Mouse (Mus musculus) retina, adult 2 months (tissue): ENCODE measurements around the gene Nfatc2.

Experiments used
- DNase-seq: peaks from one replicate; pipeline ENCODE4 v3.0.0-alpha.2; 2012; ENCODE audit warnings: low read depth, low spot score

The Nfatc2 gene

GRCm38 (mm10) chr2:168532061-168532833, 69.2 kb downstream of the Nfatc2 start:
- DNase-seq, result no peak

DNA sequence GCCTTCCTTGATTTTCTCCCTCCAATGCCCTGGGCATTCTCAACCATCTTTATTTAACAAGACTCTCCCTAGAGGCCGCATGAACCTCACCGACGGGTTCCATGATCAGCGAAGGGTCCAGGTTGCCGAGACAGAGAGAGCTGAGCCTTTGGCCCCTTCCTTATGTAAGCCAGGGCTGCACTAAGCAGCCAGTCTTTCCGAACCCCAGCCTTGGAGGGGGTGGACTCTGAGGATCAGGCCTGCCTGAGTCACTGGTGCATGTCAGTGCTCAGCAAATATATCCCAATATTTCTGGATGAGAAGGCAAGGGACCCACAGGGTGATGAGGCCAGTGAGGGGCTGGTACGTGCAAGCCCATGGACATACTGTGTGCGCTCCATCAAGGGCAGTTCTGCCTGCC, 72.9 kb downstream of the Nfatc2 start:
- DNase-seq, result no peak

- DNase-seq, result no peak
Observed at GRCm38 (mm10) chr2:168527430-168527792, 74.0 kb downstream of the Nfatc2 start.

DNA sequence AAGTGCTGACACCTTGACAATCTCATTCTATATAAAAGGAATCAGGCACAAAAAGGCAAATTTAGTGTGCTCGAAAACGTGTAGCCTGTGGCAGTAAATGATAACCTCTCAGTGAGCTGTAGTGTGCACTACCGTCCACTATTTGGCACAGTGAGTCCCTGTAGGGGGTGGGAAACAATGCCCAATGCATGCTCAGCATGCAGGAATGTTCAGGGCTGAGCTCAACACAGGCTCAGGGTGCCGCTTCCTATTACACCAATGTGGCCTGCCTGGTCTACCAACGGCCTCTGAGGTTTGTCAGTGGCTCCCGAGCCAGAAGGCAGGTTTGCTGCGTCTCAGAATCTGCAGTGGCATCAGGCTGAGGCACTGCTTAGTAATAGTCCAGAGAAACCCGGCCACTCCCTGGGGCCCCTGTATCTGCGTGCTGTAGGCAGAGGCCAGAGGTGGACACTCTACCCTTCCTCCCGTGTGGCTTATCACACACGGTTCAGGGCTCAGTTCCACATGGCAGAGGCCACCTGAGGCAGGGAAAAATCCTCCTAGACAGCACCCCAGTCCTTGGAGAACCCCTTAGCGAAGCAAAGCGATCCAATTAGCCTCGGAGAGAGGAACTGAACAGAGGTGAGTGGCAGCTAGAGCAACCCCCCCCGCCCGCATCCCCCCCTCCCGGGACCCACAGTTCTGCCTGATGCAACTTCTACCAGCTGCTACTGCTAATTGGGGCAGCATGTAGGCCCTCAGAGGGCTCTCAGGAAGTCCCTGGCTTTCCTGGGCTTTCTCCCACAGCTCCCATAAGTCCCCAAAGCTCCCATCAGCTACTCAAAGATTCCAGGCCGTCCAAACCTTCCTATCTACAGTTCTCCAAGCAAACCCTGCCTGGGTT, 74.7 kb downstream of the Nfatc2 start:
- DNase-seq, result no peak

- no peak for DNase-seq
Observed at GRCm38 (mm10) chr2:168525391-168526154, 75.9 kb downstream of the Nfatc2 start.

DNA sequence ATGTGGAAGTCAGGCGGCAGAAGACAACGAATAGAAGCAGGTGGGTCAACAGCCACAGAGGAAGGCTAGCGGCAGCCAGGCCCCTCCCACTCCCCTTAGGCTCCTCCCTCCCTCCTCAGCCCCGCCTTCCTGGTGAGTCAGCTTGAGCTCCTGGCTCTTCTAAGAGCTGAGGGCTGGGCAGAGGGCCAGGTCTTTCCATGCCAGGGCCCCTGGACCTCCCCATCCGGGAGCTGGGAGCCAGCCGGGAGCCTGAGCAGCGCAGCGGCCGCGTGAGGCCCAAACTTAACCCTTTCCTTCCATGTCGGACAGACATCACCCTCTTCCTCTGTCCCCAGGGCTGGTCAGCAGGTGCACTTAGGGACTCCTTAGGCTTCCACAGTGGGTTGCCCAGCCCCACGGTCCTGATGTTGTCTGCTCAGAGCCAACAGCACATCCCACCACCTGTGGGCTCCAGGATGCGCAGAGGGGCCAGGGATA, 76.5 kb downstream of the Nfatc2 start:
- DNase-seq, result peak; percentile 25

DNA sequence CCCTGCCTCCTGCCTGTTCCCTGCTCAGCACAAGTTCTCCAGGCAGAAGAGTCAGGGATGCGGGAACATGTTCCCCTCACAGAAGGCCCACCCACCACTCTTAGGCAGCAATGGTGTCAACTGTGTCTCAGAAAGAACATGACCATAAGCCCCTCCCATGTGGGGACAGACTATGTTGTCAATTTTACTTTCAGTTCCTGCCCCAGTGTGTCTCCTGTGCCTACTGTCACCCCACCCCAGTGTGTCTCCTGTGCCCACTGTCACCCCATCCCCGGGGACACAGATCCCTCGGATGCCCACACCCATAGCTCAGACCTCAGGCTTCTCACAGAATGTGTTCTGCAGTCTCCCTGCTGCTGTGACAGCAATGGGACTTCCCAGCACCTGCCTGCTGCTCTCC, 79.2 kb downstream of the Nfatc2 start:
- DNase-seq, result no peak

- no peak for DNase-seq
Observed at GRCm38 (mm10) chr2:168520771-168521170, 80.7 kb downstream of the Nfatc2 start.

GRCm38 (mm10) chr2:168519589-168519988, 81.9 kb downstream of the Nfatc2 start:
- DNase-seq, result no peak

GRCm38 (mm10) chr2:168518256-168518659, 83.2 kb downstream of the Nfatc2 start:
- DNase-seq, result no peak

DNA sequence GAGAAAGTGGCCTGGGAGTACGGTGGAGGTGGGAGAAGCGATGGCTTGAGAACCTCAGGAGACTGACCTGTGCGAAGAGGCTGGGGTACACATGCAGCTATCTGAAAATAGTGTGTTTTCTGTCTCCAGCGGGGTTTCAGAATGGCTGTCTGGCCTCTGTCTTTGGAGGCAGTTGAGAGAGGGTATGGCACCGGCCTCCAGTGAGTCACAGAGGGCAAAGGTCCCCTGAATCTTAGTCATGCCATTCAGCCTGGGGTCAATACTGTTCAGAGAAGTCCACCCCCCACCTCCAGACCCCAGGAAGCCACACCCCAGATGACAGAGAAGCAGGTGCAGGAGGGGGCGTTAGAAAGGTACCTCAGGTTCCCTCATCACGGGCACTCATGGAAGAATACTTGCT, 83.7 kb downstream of the Nfatc2 start:
- no peak for DNase-seq

GRCm38 (mm10) chr2:168516717-168517116, 84.7 kb downstream of the Nfatc2 start:
- no peak for DNase-seq

DNA sequence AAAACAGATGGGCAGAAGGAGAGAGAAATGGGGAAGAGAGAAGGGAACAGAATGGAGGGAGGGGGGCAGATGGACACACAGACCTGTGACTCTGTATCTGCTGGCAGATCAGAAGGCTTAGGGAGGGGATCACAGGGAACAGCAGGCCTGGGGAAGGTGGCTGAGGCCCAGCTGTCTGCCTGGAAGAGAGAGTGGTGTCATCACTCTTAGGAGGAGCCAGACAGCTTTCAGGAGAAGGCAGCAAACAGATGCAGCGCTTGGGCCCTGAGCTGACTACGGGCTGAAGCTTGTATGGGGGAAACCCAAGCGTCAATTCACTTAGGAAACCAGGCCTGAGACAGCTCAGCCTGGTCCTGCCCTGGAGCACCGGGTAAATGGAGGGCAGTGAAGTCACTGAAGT, 86.0 kb downstream of the Nfatc2 start:
- no peak for DNase-seq

DNA sequence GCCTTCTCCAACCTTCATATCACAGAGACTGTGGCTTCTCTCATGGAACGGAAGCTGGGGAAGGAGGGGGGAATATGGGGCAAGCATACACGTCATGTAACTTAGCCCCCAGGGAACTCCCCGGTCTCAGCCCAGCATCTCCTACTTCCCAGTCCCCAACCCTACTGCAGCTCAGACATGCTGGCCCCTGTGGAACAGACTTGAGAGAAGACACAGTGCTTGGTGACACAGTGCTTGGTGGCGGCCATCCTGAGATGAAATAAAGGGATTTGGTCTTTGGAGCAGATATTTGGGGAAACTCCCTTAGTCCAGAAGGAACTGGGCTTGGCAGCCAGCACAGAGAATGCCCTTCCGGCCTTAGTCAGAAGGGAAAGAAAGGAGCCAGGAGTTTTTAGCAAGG, 87.3 kb downstream of the Nfatc2 start:
- no peak for DNase-seq

DNA sequence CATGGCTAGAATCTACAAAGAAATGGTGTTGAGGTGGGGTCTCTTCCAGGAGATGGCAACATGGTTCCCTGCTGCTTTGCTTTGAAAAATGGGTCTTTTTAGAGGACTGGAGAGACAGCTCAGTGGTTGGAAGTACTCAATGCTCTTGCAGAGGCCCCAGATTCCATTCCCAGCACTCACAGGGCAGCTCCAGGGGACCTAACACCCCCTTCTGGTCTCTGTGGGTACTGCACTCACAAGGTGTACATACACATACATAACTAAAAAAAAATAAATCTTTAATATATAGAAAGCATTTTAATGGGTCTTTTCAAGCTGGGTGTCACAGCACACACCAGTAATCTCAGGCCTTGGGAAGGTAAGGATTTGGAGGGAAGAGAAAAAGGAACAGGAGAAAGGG, 89.9 kb downstream of the Nfatc2 start:
- no peak for DNase-seq

DNA sequence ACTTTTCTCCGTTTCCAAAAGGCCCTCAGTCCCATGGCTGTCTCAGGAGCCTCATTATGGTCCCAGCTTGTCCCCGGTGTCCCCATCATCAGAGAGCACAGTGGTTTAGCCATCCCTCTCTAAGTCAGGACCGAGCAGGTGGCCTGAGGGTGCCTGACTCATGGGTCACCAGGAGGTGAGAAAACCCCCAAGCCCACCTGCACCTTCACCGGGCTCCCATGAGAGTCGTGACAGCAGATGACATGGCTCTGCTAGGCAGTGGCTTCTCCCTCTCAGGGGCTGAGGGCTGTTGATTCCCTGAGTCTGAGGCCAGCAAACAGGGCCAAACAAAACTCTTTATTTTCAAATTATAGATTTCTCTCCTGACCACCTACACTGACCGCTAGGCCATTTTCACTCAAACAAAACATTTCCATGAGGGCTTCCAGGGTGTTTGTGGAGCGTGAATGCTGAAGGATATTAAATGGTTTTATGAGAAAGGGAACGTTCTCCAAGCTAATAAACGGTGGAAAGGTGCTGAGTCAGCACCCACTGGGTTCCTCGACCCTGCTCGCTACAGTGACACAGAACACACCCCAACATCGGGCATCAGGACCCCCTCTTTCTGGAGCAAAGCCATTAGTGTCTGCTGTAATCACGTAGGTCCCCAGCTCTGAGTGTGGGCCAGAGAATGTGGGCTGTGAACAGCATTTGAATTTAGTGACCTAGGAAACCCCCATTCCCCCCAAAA, 92.8 kb downstream of the Nfatc2 start:
- no peak for DNase-seq

DNA sequence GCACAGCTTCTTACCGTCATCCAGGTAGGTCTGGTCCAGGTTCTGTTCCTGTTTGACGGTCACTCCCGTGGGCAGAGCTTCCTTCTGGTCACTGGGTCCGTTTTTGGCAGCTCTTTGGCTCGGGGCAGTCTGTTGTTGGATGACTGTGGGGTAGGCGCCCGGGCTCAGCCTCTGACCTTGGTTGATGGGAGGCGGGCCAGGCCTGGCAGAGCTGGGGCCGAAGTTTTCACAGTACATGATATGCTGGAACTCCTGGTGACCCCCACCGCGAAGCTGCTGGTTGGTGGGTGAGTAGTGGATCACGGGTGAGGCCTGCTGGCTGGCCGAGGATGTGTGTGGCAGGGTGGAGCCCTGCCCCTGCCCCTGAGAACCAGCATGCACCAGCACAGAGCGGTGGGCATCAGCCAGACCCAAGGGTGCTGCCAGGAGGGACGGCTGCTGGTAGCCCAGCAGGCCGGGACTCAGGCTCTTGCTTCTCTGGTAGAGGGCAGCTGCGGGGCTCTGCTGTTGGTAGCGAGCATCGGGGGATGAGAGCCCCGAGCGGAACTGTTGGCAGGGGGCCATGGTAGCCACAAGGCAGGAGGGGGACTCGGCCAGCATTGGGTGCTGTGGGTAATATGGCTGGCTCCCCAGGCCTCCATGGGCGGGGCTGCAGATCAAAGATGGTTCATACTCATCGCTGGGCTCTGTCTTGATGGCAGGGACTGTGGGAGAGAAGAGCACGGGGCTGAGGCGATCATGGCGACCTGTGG, 96.8 kb downstream of the Nfatc2 start:
- DNase-seq, result no peak

- no peak for DNase-seq
Observed at GRCm38 (mm10) chr2:168503735-168504134, 97.7 kb downstream of the Nfatc2 start.

- DNase-seq, result no peak
Observed at GRCm38 (mm10) chr2:168500750-168501149, 100.7 kb downstream of the Nfatc2 start.

GRCm38 (mm10) chr2:168500244-168500643, 101.2 kb downstream of the Nfatc2 start:
- no peak for DNase-seq

DNA sequence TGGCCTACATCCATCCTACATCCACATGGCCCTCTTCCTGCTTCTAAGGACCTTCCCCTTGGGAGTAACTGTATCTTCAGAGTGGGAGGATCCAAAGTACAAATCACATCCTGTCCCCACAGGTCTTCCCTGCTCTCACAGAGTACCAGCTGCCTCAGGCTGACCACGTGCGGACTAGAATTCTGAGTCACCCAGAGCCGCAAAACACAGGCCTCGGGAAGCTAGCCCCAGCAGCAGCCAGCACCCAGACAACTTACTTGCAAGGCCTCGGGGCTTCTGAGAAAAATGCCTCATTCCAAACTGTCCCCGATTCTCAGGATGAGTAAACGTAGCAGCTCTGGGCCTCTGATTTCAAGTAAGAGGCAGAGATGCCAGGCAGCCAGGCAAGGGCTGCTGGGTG, 109.7 kb downstream of the Nfatc2 start:
- DNase-seq, result no peak
